Mouse (Mus musculus) CH12.LX (cell line): Measurements from ENCODE around the gene Psma1. TPM values are rescaled to one million over a fixed set of nuclear protein-coding genes. Genes with fewer than 3 reads are reported as not detected.

Source experiments
- DNase-seq: peaks from one replicate; pipeline ENCODE4 v3.0.0-alpha.2; 2013; ENCODE audit errors: extremely low read depth
- H3K27ac ChIP-seq: 2 replicates; pipeline ENCODE4 v1.5.1; 2012; ENCODE audit warnings: low read depth, mild to moderate bottlenecking, control low read depth, moderate library complexity; ENCODE audit not compliant: insufficient read depth
- H3K27me3 ChIP-seq: replicated peaks from 2 replicates; pipeline ENCODE3; 2012; ENCODE audit warnings: inconsistent platforms
- H3K36me3 ChIP-seq, 2 experiments: replicated peaks in 1 of 2; 2 replicates each; pipeline versions ENCODE3 to v1.6.1; 2012; ENCODE audit warnings: inconsistent platforms in 1 of 2, low read length in 1 of 2, mild to moderate bottlenecking in 1 of 2, mixed read lengths in 1 of 2, moderate library complexity in 1 of 2; ENCODE audit not compliant: control insufficient read depth in 1 of 2, insufficient read depth in 1 of 2
- H3K4me1 ChIP-seq, 2 experiments: 2 replicates each; pipeline ENCODE4 v1.6.1; 2012; ENCODE audit warnings: inconsistent platforms in 1 of 2, moderate library complexity in 1 of 2; ENCODE audit not compliant: insufficient read depth in 2 of 2, control insufficient read depth in 1 of 2
- H3K4me2 ChIP-seq: 2 replicates; pipeline ENCODE4 v1.6.1; 2012; ENCODE audit warnings: low read depth, mild to moderate bottlenecking, control low read depth; ENCODE audit not compliant: poor library complexity, insufficient read depth, severe bottlenecking
- H3K4me3 ChIP-seq, 3 experiments: fragments of 150-350 bp in 1 of 3; sonication (generic) in 1 of 3; replicated peaks in 1 of 3; 2 replicates each; pipeline versions ENCODE3 to v1.5.1; 2011 to 2012; ENCODE audit warnings: low read depth in 2 of 3, low read length in 2 of 3, mild to moderate bottlenecking in 2 of 3, moderate library complexity in 2 of 3, control low read depth in 1 of 3, improper control_type of control experiment in 1 of 3, inconsistent platforms in 1 of 3, mixed read lengths in 1 of 3; ENCODE audit not compliant: poor library complexity in 1 of 3
- H3K79me2 ChIP-seq: replicated peaks from 2 replicates; pipeline ENCODE4 v1.6.1; 2012; ENCODE audit warnings: mild to moderate bottlenecking, moderate library complexity; ENCODE audit not compliant: control insufficient read depth, poor library complexity, insufficient read depth, severe bottlenecking; ENCODE audit errors: extremely low read depth
- H3K9ac ChIP-seq: 2 replicates; pipeline ENCODE4 v1.6.1; 2012; ENCODE audit warnings: low read depth, mild to moderate bottlenecking, control low read depth, moderate library complexity; ENCODE audit not compliant: insufficient read depth
- H3K9me3 ChIP-seq: replicated peaks from 2 replicates; pipeline ENCODE3; 2012; ENCODE audit warnings: low read length, inconsistent platforms, mixed read lengths
- CHD1 ChIP-seq: IDR thresholded peaks from 2 replicates; pipeline ENCODE4 v1.6.1; 2012; ENCODE audit warnings: low read depth, low read length, improper control_type of control experiment, inconsistent platforms
- CTCF ChIP-seq, 2 experiments: IDR thresholded peaks in 1 of 2; conservative IDR thresholded peaks in 1 of 2; 2 replicates each; pipeline ENCODE4 v1.5.1; 2011 to 2012; ENCODE audit warnings: low read depth in 2 of 2, low read length in 2 of 2, improper control_type of control experiment in 1 of 2, inconsistent platforms in 1 of 2, mild to moderate bottlenecking in 1 of 2, moderate library complexity in 1 of 2
- EP300 ChIP-seq: IDR thresholded peaks from 2 replicates; pipeline ENCODE4 v1.6.1; 2011; ENCODE audit warnings: low read length, improper control_type of control experiment
- GABPA ChIP-seq: IDR thresholded peaks from 2 replicates; pipeline ENCODE4 v1.6.1; 2012; ENCODE audit warnings: low read depth, low read length, improper control_type of control experiment, inconsistent platforms; ENCODE audit not compliant: insufficient replicate concordance
- IRF4 ChIP-seq: IDR thresholded peaks from 2 replicates; pipeline ENCODE4 v1.6.1; 2014; ENCODE audit warnings: low read depth, mild to moderate bottlenecking, inconsistent platforms, low read length, improper control_type of control experiment
- JUN ChIP-seq: IDR thresholded peaks from 2 replicates; pipeline ENCODE4 v1.6.1; 2011; ENCODE audit warnings: low read depth, mild to moderate bottlenecking, low read length, improper control_type of control experiment, moderate library complexity; ENCODE audit not compliant: insufficient read depth
- JUND ChIP-seq: conservative IDR thresholded peaks from 2 replicates; pipeline ENCODE4 v1.6.1; 2011; ENCODE audit warnings: low read depth, low read length, improper control_type of control experiment
- KAT2A ChIP-seq: IDR thresholded peaks from 2 replicates; pipeline ENCODE4 v1.6.1; 2012; ENCODE audit warnings: low read length, improper control_type of control experiment, inconsistent platforms; ENCODE audit not compliant: insufficient replicate concordance
- MAX ChIP-seq: IDR thresholded peaks from 2 replicates; pipeline ENCODE4 v1.6.1; 2011; ENCODE audit warnings: low read length, improper control_type of control experiment
- MAZ ChIP-seq: IDR thresholded peaks from 2 replicates; pipeline ENCODE4 v1.6.1; 2012; ENCODE audit warnings: low read depth, mild to moderate bottlenecking, inconsistent platforms, low read length, improper control_type of control experiment, moderate library complexity
- MXI1 ChIP-seq: IDR thresholded peaks from 2 replicates; pipeline ENCODE4 v1.6.1; 2011; ENCODE audit warnings: mild to moderate bottlenecking, low read depth, low read length, improper control_type of control experiment
- NELFE ChIP-seq: IDR thresholded peaks from 2 replicates; pipeline ENCODE4 v1.6.1; 2011; ENCODE audit warnings: low read depth, low read length, improper control_type of control experiment
- NRF1 ChIP-seq: IDR thresholded peaks from 2 replicates; pipeline ENCODE4 v1.6.1; 2014; ENCODE audit warnings: low read depth, mild to moderate bottlenecking, inconsistent platforms, low read length, improper control_type of control experiment, moderate library complexity
- PAX5 ChIP-seq: IDR thresholded peaks from 2 replicates; pipeline ENCODE4 v1.6.1; 2012; ENCODE audit warnings: low read length, inconsistent platforms, mixed read lengths
- POLR2A ChIP-seq: IDR thresholded peaks from 2 replicates; pipeline ENCODE4 v1.6.1; 2011; ENCODE audit warnings: low read depth, mild to moderate bottlenecking, improper control_type of control experiment, low read length
- POLR2AphosphoS2 ChIP-seq: IDR thresholded peaks from 2 replicates; pipeline ENCODE4 v1.6.1; 2011; ENCODE audit warnings: low read depth, low read length, improper control_type of control experiment
- SMC3 ChIP-seq: IDR thresholded peaks from 2 replicates; pipeline ENCODE4 v1.6.1; 2011; ENCODE audit warnings: low read depth, low read length, improper control_type of control experiment
- TCF12 ChIP-seq: IDR thresholded peaks from 2 replicates; pipeline ENCODE4 v1.6.1; 2014; ENCODE audit warnings: low read depth, mild to moderate bottlenecking, inconsistent platforms, low read length, improper control_type of control experiment
- UBTF ChIP-seq: IDR thresholded peaks from 2 replicates; pipeline ENCODE4 v1.6.1; 2012; ENCODE audit warnings: low read depth, mild to moderate bottlenecking, inconsistent platforms, low read length, improper control_type of control experiment, moderate library complexity
- USF1 ChIP-seq: IDR thresholded peaks from 2 replicates; pipeline ENCODE4 v1.6.1; 2014; ENCODE audit warnings: low read depth, mild to moderate bottlenecking, inconsistent platforms, low read length, improper control_type of control experiment
- USF2 ChIP-seq: conservative IDR thresholded peaks from 2 replicates; pipeline ENCODE4 v1.6.1; 2011; ENCODE audit warnings: low read depth, low read length, improper control_type of control experiment
- ZC3H11A ChIP-seq: IDR thresholded peaks from 2 replicates; pipeline ENCODE4 v1.6.1; 2012; ENCODE audit warnings: low read depth, mild to moderate bottlenecking, inconsistent platforms, low read length, improper control_type of control experiment
- ZMIZ1 ChIP-seq: IDR thresholded peaks from 2 replicates; pipeline ENCODE4 v1.6.1; 2012; ENCODE audit warnings: low read depth, mild to moderate bottlenecking, inconsistent platforms, low read length, improper control_type of control experiment
- dilution Hi-C: fragments of 300-500 bp; cut with MboI; formaldehyde crosslinking; loops from 2 replicates; pipeline ENCODE4 v1.14.3; 2020; ENCODE audit warnings: low sequenced_read_pairs; ENCODE audit not compliant: extremely low pct_unique_long_range_greater_than_20kb, extremely low pct_ligation_motif_present
- in situ Hi-C: fragments of 300-500 bp; cut with MboI; formaldehyde crosslinking; loops from 3 replicates; pipeline ENCODE4 v1.14.3; 2019; ENCODE audit warnings: low sequenced_read_pairs, low pct_ligation_motif_present, low pct_unique_long_range_greater_than_20kb, mixed read lengths
- polyA plus RNA-seq: library from polyadenylated mRNA; unstranded; fragments of >175 nt; gene quantifications from 2 replicates; pipeline ENCODE4 v1.2.1, GENCODE M21; 2012; ENCODE audit warnings: low read depth; ENCODE audit not compliant: insufficient read length
- total RNA-seq, 2 experiments: library from RNA; depleted of rRNA; stranded (reverse); fragments of 300-350 nt in 1 of 2; fragments of >200 nt in 1 of 2; gene quantifications; 2 replicates each; pipeline ENCODE4 v1.2.3; 2012 to 2014

The Psma1 gene
- total and polyA plus RNA-seq, 3 experiments = 297 to 706 (median 393) TPM

- DNase-seq = peak; percentile 58
- dilution Hi-C loops = no loop called here
- Histone ChIP-seq H3K4me2 (peak overlapping the region; percentile 89), H3K4me1 (peaks cover 11 to 54% of the 10 kb centered on the region in 2 experiments), H3K27ac (peak overlapping the region; percentile 98), H3K79me2 (no peaks in the 10 kb centered on the region), H3K9ac (peak overlapping the region; percentile 64)
- in situ Hi-C loops = loop anchor here (10.0 kb wide), 1 partner anchor 98 kb away; the partner anchor contains the start of gene Pde3b
- TF ChIP-seq UBTF (no peak), GABPA (no peak), MAZ (no peak), CHD1 (peak; percentile 19; the same call in 1 of the 2 replicates), NELFE (0 out of 2 replicates have a peak, but pooled peaks have one; percentile 30), POLR2A (peak; percentile 37; the same call in 1 of the 2 replicates), IRF4 (peak; percentile 34; the same call in 1 of the 2 replicates), TCF12 (no peak), EP300 (peak; percentile 40; the same call in 1 of the 2 replicates), JUND (no peak), SMC3 (no peak), CTCF (conservative IDR thresholded peaks at IDR 0.05 in 1 of 2, IDR thresholded peaks at IDR 0.05 in 1 of 2; ENCODE audit: low read depth in 2 of 2, low read length in 2 of 2) (no peak)
- TF ChIP-seq, all 38 proteins: peak for 5
- H3K36me3 ChIP-seq = no peaks in the 10 kb centered on the region
- no peaks in the 10 kb centered on the region for H3K9me3 ChIP-seq
- no peaks in the 10 kb centered on the region for H3K27me3 ChIP-seq
- peak overlapping the region; percentile 18 to 39 (median 38) for H3K4me3 ChIP-seq
Measured at GRCm38 (mm10) chr7:114316361-114316871, 40.5 kb upstream of the Psma1 start.

DNA sequence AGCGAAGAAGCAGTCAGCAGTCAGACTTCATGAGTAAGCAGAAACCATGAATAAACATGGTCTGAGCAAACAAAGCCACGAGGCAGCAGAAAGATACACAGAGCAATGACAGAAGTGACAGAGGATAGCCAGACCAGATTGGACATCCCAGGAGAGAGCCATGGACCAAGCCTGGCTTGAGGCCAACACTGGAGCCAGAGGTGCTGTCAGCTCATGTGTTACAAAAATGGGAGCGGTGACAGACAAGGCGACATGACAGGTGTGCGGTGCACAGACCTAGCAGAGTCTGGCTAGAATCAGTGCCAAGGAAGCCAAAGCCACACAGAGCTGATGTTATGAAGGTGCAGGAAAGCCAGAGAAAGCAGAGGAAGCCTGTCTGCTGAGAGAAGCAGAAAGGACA is 35.3 kb upstream of the Psma1 start:
- no peak overlapping the region for H3K4me2 ChIP-seq
- no peak for DNase-seq
- dilution Hi-C loops = no loop called here
- H3K9me3 ChIP-seq = no peaks in the 10 kb centered on the region
- no peak overlapping the region for H3K9ac ChIP-seq
- H3K4me1 ChIP-seq = peaks cover 16 to 31% of the 10 kb centered on the region in 2 experiments
- in situ Hi-C loops = loop anchor here (10.0 kb wide), 1 partner anchor 104 kb away; the partner anchor contains the start of gene Pde3b
- TF ChIP-seq POLR2AphosphoS2 (no peak), ZMIZ1 (no peak), CTCF (conservative IDR thresholded peaks at IDR 0.05 in 1 of 2, IDR thresholded peaks at IDR 0.05 in 1 of 2; ENCODE audit: low read depth in 2 of 2, low read length in 2 of 2) (no peak), KAT2A (no peak), NRF1 (no peak), USF1 (no peak), JUN (no peak), USF2 (no peak), EP300 (no peak), MAX (no peak), SMC3 (no peak), MXI1 (no peak), NELFE (no peak), ZC3H11A (no peak), PAX5 (no peak), IRF4 (no peak)
- H3K27me3 ChIP-seq = no peaks in the 10 kb centered on the region
- no peaks in the 10 kb centered on the region for H3K79me2 ChIP-seq
- H3K4me3 ChIP-seq = no peak overlapping the region
- no peaks in the 10 kb centered on the region for H3K36me3 ChIP-seq
- no peak overlapping the region for H3K27ac ChIP-seq
